Comparison of ENCODE assay signal across 9 mouse cellular contexts in genomic region chrX:165326939-165327698, GRCm38 (mm10). TPM values are rescaled to one million over a fixed set of nuclear protein-coding genes. Genes with fewer than 3 reads are reported as not detected.
DNase-seq lines count a peak whose midpoint lies in the region; ATAC-seq lines count a peak whose summit lies in the region.
"Had no signal": no experiment of that assay in that cellular context is flagged by ENCODE, and none has a peak within 500 bp of the region (broad histone marks: within the 10 kb centered on the region; RNA-seq: fewer than 3 reads in every experiment).

Gene Glra2 (minus strand): TSS chrX:165327393.

- H3K36me3 ChIP-seq in kidney, embryonic 14.5 days (ENCODE audit: control insufficient read depth, insufficient read depth, low read length): no peaks in the 10 kb centered on the region
- H3K36me3 ChIP-seq in embryonic facial prominence, embryonic 11.5 days (replicated peaks; ENCODE audit: control insufficient read depth, insufficient read depth, low read depth, low read length): no peaks in the 10 kb centered on the region

- H3K27me3 ChIP-seq in kidney, embryonic 14.5 days (ENCODE audit: control insufficient read depth, insufficient read depth, low read length): no peaks in the 10 kb centered on the region
- no peaks in the 10 kb centered on the region for H3K27me3 ChIP-seq in embryonic facial prominence, embryonic 11.5 days (ENCODE audit: control insufficient read depth, insufficient read depth, low read length)

- 25% methylated on average over 12 of the region's 12 CpGs for WGBS in kidney, embryonic 14.5 days
- 17% methylated on average over 12 of the region's 12 CpGs for WGBS in embryonic facial prominence, embryonic 11.5 days

- H3K9ac ChIP-seq in kidney, embryonic 14.5 days (ENCODE audit: low read depth, low read length): no peak within 1 kb of the TSS
- no peak within 1 kb of the TSS for H3K9ac ChIP-seq in embryonic facial prominence, embryonic 11.5 days (replicated peaks; ENCODE audit: low read length)

- no peak for DNase-seq in kidney, adult 11 months
- DNase-seq in NIH3T3 (ENCODE audit: low read depth): peak; percentile 11
- peak; percentile 75 for DNase-seq in embryonic facial prominence, embryonic 11.5 days (ENCODE audit: low spot score)
- DNase-seq in hindlimb bud, embryonic 11.5 days (ENCODE audit: extremely low spot score, low read depth, low spot score): peak; percentile 31
- DNase-seq in lung, postnatal 36 days: peak; percentile 1
- peak; percentile 3 for DNase-seq in testis, postnatal 14 days (ENCODE audit: low spot score)
- no peak for DNase-seq in urinary bladder, adult 18-20 months (ENCODE audit: low spot score in 2 of 2)

- no peak for ATAC-seq in kidney, embryonic 14.5 days (ENCODE audit: low FRiP score, low TSS enrichment)
- ATAC-seq in embryonic facial prominence, embryonic 11.5 days (replicated peaks; ENCODE audit: insufficient number of reproducible peaks, low FRiP score, low TSS enrichment, low read depth): no peak

- H3K4me3 ChIP-seq in kidney, embryonic 14.5 days (ENCODE audit: low read length): peak within 1 kb of the TSS; percentile 24
- no peak within 1 kb of the TSS; the same call in 1 of the 2 replicates for H3K4me3 ChIP-seq in embryonic facial prominence, embryonic 11.5 days (ENCODE audit: low read depth, low read length)
- H3K4me3 ChIP-seq: myocyte had no signal

- H3K27ac ChIP-seq in kidney, embryonic 14.5 days (ENCODE audit: low read depth, low read length): no peak within 1 kb of the TSS
- no peak within 1 kb of the TSS for H3K27ac ChIP-seq in embryonic facial prominence, embryonic 11.5 days (replicated peaks; ENCODE audit: low read depth, low read length)

- peak within 1 kb of the TSS; percentile 39 for H3K4me2 ChIP-seq in kidney, embryonic 14.5 days (replicated peaks; ENCODE audit: low read depth, low read length)
- H3K4me2 ChIP-seq in embryonic facial prominence, embryonic 11.5 days (ENCODE audit: low read depth, low read length): peak within 1 kb of the TSS; percentile 33

- H3K9me3 ChIP-seq in kidney, embryonic 14.5 days (ENCODE audit: control insufficient read depth, low read length): no peaks in the 10 kb centered on the region
- H3K9me3 ChIP-seq in embryonic facial prominence, embryonic 11.5 days (replicated peaks; ENCODE audit: control insufficient read depth, low read length): no peaks in the 10 kb centered on the region

- H3K4me1 ChIP-seq in kidney, embryonic 14.5 days (ENCODE audit: control insufficient read depth, insufficient read depth, low read length): no peaks in the 10 kb centered on the region
- no peaks in the 10 kb centered on the region for H3K4me1 ChIP-seq in embryonic facial prominence, embryonic 11.5 days (ENCODE audit: control insufficient read depth, insufficient read depth, low read length)

RNA-seq across cellular contexts. Expression of gene Glra2, which starts in this region (rescaled TPM):
- polyA plus RNA-seq in kidney, embryonic 14.5 days (2014; fragmentation: Nextera tagmentation; extraction: Ambion mirVana): not detected in 2 replicates
- 0.13 and 0.21 TPM in 2 replicates for polyA plus RNA-seq in embryonic facial prominence, embryonic 11.5 days (2014; fragmentation: Nextera tagmentation; extraction: Ambion mirVana)
- polyA plus RNA-seq: myocyte had no signal

Comparison
In these comparisons a context has a peak if more than half of its experiments do, and no peak if none do; other contexts are left out.
1. Peak in DNase-seq and H3K4me2 ChIP-seq in embryonic facial prominence, embryonic 11.5 days; RNA of the gene not detected or under 1 TPM.
2. DNase-seq: peak in NIH3T3 (single experiment), hindlimb bud, embryonic 11.5 days (single experiment), lung, postnatal 36 days (single experiment) and testis, postnatal 14 days (single experiment); none in kidney, adult 11 months (single experiment) and urinary bladder, adult 18-20 months (0 of 2).